Mouse (Mus musculus) cerebellum, adult 9-10 months (tissue): ENCODE results near the gene Slc39a3.
A peak's percentile ranks its signal among the peaks of the same experiment; 100 is the strongest.
"Not testable (repeated sequence)": the region's sequence is repeated elsewhere in the genome, so short reads cannot be mapped to it uniquely, and the experiment has no call there.

Experiments used
- DNase-seq: peaks from one replicate; pipeline ENCODE4 v3.0.0; 2022

The Slc39a3 gene

DNA sequence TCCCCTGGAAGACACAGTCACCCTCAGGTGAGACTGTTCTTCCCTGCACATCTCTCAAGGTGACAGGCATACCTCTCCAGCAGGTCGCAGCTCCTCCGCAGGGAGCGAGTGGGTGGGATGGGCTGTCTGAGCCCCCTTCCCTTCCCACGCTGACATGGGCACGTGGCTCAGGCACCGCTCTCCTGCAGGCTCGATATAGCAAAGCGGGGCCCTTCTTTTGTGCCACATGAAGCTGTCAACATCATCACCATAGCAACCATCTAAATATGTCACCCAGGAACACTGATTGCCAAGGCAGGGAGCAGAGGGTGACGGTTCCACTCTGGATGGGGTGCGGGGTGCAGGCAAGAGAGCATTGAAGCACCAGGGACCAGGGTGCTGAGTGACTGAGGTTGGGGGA lies 36.1 kb downstream of the Slc39a3 start:
- no peak for DNase-seq

DNA sequence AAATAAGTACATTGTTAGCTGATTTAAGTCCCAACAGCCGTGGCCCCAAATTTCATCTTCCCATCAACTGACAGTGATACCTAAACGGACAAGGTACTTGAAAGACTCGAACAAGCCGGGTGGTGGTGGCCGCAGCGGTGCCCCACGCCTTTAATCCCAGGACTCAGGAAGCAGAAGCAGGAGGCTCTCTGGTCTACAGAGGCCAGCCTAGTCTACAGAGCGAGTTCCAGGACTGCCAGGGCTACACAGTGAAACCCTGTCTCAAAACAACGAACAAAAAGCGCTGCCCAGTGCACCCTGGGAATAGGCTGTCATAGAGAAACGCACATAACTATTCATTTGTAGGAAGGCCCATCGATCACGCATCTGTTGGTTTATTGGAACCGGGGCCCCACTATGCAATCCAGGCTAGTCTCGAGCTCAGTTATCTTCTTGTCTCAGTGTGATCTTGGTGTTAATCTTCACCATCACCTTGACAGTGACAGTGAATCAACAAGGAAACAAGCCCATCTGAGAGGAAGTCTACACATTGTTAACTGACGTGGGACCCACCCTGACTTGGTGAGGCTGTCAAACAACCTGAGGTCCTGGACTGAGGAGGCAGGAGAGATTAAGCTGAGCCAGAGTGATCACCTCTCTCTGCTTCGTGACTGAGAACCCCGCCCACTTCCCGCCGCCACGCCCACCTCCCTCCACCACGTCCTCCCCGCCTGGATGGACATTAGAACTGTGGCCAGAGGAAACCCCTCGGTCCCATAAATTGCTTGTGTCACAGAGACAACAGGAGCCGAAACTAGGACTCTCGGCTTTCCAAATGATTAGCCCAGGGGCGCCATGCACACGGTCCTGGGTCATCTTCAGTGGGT lies 36.8 kb downstream of the Slc39a3 start:
- peak; percentile 31 for DNase-seq

DNA sequence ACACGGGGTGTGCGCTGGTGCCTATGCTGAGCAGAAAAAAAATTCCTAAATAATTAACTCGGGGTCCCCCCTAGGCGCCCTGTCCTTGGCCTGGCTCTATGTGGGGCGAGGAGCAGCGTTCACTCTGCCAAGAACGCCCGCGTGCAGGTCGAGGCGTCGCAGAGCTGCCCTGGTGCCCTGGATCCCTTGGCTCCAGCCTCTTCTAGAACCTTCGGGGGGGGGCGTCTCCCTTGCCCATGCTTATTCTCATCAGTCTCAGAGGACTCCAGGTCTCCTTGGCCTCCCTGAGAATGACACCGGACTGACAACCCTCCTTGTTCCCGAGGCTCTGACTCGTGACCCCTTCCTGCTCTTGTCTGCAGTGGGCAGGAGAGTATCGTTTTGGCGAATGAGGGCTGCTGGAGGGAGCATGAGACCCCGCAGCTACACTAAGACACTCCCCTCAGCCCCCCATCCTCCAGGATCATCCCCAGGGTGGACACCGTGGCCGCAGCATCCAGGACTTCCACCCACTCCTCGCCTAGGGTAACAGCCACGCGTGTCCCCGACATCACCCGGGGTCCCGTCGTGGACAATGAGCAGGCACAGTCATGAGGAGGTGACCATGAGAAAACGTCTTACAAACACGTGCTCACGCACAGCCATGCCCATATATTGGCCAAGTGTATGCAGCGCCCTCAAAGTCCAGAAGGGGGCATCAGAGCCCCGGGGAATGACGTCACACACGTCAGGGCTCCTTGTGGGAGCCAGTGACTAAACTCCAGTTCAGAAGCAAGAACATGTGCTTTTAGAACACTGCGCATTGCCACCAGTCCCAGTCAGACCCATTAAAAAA lies 37.6 kb downstream of the Slc39a3 start:
- peak; percentile 94 for DNase-seq

DNA sequence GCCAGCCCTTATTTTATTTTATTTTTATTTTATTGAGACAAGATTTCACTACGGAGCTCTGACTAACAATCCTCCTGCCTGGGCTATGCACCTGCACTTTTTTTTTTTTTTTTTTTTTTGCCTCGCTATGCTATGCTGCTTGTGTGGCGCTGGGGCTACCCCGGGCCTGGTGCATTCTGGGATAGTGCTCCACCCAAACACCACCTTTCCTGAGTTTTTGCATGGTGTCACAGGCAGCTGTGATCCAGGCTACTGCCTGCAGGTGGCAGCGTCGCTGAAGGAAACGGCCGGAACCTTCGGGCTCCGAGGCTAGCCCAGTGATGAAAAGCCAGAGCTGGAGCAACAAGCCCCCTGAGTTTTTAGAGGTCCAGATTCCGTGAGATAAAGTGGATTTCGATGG lies 38.4 kb downstream of the Slc39a3 start:
- peak; percentile 79 for DNase-seq

DNA sequence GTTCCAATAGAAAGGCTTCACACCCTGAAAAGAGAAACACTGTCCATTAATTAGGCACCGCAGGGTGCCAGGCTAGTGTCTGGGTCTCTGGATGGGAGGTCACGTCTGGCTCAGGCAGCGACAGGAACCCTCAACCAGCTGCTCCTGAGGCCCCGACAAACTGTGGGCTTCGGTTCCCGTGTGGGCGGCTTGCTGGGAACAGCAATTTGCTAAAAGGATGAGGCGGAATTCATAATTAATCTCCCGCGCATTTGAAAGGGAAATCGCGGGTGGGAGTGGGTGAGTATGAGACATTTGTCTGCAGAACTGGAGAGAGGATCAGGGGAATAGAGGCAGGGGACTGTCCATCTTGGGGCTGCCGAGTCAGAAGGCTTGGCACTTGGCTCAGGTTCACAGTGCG lies 39.2 kb downstream of the Slc39a3 start:
- DNase-seq = peak; percentile 34

DNA sequence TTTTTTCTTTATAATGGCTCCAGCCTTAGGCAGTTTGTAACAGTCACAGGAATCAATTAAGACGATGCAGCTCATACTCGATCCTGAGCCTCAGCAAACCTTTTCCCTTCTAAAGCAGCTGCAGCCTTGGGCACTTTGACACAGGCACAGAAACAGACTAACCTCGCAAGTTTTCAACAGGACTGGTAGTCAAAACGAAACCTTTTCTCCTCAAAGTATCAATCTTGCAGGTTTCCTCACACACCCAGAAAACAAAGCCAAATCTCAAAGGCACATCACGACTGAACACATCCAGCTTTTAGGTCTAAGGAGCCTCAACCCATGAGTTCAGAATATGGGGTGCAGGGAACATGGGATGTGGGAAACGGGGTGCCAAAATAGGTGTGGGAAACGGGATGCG lies 39.9 kb downstream of the Slc39a3 start:
- DNase-seq = no peak

DNA sequence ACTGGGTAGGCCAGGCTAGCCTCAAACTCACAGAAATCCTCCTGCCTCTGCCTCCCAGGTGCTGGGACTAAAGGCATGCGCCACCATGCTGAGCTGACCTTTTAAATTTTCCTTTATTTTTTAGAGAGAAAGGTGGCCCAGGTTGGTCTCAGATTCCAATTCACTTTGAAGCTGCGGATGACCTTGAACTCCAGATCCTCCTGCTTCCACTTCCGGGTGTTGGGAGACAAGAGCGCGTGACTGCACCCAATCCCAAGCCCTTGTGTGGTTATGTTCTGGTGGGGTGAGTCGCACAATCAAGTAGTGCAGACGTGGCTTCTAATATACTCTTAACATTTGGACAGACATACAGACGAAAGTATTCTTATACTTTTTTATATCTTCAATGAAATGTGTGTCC lies 40.7 kb downstream of the Slc39a3 start:
- peak; percentile 47 for DNase-seq

DNA sequence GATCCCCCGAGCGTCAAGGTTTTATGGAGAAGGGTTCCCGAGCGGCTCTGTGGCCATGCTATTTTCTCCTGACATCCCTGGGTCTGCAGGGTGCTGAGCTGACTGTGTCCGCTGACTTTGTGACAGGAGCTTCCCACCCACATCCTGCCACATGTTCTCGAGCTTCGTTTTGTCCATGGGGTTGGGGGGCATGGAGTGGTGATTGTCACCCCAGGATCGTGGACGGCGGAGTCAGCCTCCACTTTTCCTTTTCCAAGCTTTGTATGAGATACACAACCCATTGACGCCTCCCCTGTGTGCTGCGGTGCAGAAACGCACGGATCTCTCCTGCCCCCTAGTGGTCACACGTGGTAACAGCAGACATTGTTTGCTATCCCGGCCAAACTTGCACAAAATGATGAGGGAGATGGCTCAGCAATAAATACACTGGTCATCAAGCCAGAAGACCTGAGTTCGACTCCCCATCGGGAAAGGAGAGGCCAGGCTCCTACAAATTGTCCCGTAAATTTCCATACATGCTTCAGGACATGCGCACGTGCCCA lies 42.1 kb downstream of the Slc39a3 start:
- peak; percentile 92 for DNase-seq

DNA sequence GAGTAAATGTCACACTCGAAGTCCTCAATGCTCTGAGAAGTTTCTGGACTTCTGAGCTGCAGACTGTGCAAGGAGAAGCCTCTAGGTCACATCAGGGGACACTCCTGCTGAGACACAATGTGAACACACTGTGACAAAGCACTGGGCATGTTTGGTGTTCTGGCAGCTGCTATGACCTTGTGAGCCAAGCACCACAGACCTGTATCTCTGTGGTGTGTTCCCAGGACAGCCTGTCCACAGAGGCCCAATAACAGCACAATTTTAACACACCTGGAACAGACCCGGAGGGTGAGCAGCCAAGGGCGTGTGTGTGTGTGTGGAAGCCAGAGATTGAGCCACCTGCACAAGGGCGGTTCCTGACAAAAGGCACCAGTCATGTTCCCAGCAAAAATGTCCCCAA lies 42.6 kb downstream of the Slc39a3 start:
- peak; percentile 42 for DNase-seq

DNA sequence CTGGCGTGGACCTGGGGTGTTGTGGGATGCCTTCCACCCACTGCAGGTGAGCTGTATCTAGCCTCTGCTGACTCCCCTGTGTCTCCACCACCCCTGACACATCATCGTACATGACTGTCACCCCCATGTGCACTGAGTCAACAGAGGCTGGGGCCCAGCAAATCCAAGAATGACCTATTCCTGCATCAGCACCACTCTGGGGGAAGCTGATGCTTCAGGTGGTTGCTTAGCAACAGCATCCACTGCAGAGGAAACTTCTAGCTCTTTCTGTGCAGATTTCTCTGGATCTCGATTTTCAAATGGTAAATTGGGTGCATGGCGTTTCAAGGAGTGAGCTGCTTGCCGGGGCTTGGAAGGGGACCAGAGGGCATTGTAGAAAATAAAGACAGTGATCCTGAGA lies 44.0 kb downstream of the Slc39a3 start:
- no peak for DNase-seq

DNA sequence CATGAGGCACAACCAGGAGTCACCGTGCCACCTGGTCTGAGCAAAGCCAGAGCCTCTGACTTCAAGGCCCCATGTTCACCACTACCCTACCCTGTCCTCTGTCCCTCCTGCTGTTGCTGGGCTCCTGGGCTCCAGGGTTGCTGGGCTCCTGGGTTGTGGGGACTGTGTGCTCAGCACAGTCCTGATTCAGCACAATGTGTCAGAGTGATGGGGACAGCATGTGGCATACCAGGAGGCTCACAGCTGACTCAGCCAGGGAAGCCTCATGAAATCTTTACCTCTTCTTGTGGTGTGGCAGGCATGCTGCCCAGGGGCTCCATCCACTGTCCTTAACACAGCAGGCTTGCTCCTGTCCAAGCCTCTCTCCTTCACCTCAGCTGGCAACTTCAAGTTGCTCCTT lies 45.3 kb downstream of the Slc39a3 start:
- DNase-seq = no peak

DNA sequence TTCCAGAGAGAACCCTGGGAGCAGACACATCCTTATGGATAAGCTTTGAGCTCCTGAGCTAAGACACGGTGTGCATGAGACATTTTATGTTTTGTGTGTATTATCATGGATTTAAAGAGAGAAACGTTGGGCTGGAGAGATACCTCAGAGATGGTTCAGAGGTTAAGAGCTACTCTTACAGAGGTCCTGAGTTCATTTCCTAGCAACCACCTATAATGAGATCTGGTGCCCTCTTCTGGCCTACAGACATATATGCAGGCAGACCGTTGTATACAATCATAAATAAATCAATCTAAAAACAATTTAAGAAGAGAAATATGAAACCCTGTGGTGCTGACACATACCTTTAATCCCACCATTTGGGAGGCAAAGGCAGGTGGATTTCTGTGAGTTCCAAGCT lies 46.2 kb downstream of the Slc39a3 start:
- DNase-seq = no peak

DNA sequence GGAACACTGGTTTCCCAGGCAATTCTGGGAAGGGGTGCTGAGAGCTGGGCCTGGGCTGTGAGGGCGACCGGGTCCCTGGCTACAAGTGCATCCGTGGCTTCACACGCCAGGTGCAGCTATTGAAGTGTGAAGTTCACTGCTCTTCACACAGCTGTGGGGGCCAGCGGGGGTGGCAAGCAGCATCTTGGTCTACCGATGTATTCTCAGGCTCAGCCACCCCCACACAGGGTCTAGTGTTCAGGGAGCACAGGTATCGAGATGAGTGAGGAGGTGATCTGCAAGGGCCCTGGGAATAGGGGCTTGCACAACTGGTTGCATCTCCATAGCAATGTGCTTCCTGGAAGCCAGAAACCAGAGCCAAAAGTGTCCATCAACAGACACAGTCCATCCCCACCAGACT lies 46.8 kb downstream of the Slc39a3 start:
- DNase-seq = no peak

DNA sequence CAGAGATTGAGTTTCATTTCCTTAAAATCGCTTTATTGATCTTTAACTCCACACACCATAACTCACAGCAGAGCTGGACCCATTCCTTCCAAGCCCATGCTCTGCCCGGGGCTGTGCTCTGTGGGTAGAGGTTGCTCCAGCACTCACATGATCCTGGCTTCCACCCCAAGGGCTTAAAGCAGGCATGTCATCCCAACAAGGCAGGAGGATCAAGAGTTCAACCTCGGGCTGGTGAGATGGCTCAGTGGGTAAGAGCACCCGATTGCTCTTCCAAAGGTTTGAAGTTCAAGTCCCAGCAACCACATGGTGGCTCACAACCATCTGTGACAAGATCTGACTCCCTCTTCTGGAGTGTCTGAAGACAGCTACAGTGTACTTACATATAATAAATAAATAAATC lies 47.4 kb downstream of the Slc39a3 start:
- DNase-seq = not testable (repeated sequence)

DNA sequence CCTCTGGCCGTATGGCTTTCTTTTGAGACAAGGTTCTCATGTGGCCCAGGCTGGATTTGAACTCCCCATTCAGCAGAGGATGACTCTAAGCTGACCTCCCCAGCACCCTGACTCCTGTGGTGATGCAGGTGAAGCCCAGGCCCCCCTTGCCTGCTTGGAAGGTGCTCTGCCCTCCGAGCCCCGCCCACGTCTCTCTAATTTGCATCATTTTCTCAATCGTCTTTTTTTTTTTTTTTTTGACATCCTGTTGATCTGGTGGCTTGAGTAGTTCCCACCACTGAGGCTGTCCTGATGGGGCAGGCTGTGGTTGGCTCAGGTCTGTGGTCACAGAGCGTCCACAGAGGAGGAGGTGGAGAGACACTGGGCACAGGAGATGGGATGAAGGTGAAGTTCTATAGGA lies 47.8 kb downstream of the Slc39a3 start:
- DNase-seq = no peak

DNA sequence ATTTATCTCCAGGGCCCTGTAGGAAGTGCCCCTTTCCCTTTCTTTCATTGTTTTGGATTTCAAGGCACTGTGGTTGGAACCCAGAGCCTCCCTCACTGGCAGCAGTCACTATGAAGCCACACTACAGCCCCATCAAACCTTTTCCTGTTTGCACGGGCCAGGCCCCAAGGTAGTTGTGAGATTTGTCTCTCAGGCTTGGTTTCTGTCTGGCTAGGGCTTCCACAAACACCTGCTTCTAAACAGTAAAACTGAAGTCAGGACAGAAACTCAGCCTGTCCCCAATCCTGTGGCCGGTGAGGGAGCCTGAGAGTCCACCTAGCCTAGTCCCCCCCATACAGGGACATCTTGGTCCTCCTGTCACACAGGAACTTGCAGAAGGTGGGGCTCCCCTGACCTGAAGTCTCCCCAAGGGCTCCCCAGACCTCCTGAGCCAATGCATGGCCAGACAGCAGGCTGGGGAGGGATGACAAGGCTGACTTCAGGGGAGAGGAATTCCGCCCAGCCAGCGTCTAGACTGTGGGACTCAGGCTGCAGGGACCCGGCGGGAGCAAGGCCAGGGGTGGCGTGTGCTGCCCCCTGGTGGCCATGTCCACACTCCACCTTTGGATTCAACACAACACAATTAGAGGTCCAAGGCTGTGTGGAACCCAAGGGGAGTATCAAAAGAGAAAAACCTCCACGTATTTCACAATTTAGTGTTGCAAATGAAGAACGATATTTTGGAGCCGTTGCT lies 49.4 kb downstream of the Slc39a3 start:
- DNase-seq = peak; percentile 84

DNA sequence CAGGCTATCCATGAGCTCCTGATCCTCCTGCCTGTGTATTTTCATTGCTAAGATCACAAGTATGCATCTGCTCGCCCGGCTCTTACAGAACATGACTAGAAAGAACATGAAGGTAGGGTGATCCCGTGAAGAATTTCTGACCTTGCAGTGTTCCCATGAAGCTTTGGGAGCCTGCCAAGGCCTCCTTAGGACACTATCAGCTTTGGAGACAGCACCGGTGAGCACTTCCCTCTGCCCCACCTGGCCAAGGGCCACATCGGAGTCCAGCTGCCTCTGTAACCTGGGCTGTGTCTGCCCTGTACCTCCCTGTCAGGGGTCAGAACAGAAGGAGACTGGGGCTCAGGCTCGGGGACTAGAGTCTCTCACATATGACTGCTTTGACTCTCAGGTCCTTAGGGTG lies 50.5 kb downstream of the Slc39a3 start:
- no peak for DNase-seq

DNA sequence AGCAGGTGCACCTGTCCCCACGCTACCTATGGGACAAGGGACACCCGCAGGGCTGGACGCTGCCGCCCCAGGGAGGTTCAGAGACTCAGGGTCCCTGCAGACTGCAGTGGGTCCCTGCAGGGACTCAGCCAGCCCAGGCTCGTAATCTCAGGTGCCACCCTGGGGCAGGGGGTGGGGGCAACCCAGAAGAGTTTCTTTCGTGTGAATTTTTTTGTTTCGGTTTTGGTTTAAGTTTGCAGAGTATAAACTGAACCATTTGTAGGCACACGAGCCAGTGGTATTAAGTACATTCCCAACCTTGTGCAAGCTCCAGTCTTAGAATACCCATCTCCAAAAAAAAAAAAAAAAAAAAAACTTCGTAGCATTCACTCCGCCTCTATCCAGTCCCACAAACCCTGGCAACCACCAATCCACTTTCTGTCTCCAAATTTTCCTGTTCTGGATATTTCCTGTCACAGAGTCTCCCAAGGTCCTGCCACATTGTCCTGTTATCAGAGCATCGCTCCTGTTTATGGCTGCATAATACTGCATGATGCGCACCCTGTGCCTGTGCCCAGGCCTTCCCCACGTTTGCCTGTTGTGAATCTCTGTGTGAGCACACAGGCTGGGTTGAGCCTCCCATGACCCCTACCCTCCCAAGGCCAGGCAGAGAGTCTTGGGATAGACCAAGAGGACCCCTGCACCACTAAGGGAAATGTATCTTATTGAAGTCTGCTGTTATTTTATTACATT lies 51.1 kb downstream of the Slc39a3 start:
- DNase-seq = no peak

DNA sequence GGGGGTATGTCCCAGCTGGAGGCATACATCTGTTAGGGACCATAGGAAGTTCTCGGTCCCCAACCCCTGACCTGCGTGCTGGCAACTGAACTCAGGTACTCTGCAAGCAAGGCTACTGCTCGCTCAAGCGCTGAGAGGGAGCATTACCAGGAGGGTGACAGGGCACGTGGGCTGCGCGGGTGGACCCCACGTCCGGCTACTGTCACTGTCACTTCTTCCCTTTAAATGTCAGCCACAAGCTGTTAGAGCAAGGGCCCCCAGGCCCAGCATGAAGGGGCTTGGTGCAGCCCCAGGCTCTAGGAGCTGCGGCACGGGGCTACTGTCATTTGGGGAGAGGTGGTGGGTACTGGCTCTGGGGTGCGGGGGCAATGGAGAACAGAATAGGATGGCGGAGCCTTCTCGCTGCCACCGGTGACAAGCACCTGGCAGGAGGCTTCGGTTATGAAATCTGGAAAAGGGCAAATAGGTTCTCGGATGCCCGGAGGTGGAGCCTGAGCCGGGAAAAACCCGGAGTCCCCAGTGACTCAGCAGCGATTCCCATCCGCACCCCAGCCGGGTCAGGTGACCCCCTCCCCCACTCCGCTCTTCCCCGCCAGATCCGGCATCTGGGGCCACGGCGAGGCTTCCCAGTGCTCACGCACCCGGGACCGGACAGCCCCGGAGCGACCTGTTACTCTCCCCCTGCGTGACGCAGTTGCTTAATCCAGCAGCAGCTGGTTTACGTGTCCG lies 51.8 kb downstream of the Slc39a3 start:
- DNase-seq = no peak

DNA sequence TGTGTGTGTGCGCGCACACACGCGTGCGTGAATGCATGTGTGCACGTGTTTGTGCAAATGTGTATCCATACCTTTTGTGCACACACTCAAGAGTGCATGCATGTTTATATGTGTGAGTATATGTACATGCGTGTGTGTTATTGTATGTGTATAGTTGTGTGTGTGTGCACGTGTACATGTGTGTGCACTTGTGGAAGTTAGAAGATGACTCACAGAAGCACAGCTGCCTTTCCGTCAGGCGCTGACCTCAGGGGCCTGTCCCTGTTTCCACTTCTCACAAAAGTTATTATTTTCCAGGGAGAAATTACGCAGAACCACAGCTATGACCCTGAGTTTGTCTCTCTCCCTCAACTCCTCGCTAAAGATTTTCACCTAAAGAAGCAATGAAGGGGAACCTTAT lies 53.0 kb downstream of the Slc39a3 start:
- DNase-seq = no peak

DNA sequence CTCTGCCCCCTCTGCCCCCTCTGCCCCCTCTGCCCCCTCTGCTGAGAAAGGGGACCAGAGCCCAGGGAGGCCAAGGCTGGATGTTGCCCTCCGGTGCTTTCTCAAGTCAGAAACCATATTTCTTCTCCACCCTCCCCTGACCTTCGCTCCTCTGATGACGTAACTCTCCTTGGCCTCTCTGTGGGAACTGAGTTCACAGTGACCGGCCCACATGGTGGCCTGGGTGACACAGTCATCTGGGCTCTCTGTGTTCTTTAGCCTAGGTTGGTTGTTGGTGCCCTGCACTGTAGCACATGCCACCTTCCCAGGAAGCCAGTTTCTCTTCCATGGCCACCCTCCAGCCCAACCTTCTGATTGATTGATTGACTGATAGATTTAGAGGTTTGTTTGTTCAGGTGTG lies 54.8 kb downstream of the Slc39a3 start:
- no peak for DNase-seq
